Mouse (Mus musculus) midbrain, embryonic 11.5 days (tissue): Measurements from ENCODE around the gene Per2. TPM values are rescaled to one million over a fixed set of nuclear protein-coding genes. Genes with fewer than 3 reads are reported as not detected.

Experiments
- ATAC-seq: fragments of 200-750 bp; cut with Nextera tagmentation; 2 replicates; pipeline ENCODE4 v1.8.0; 2017; ENCODE audit warnings: moderate TSS enrichment, moderate library complexity; ENCODE audit not compliant: low FRiP score
- DNase-seq: peaks from one replicate; pipeline ENCODE4 v3.0.0; 2015; ENCODE audit warnings: low spot score; ENCODE audit errors: missing footprints
- H3K27ac ChIP-seq: fragments of 300-500 bp; sonication (generic); 2 replicates; pipeline ENCODE4 v1.5.1; 2014; ENCODE audit warnings: low read depth, low read length
- H3K27me3 ChIP-seq: fragments of 300-500 bp; sonication (generic); 2 replicates; pipeline ENCODE4 v1.6.1; 2014; ENCODE audit warnings: mild to moderate bottlenecking, low read length, moderate library complexity, mixed read lengths; ENCODE audit not compliant: control insufficient read depth, insufficient read depth
- H3K36me3 ChIP-seq: fragments of 300-500 bp; sonication (generic); 2 replicates; pipeline ENCODE4 v1.6.1; 2014; ENCODE audit warnings: mild to moderate bottlenecking, low read length, moderate library complexity, mixed read lengths; ENCODE audit not compliant: control insufficient read depth, insufficient read depth
- H3K4me1 ChIP-seq: fragments of 300-500 bp; sonication (generic); 2 replicates; pipeline ENCODE4 v1.6.1; 2014; ENCODE audit warnings: low read length; ENCODE audit not compliant: control insufficient read depth, insufficient read depth
- H3K4me2 ChIP-seq: fragments of 300-500 bp; sonication (generic); 2 replicates; pipeline ENCODE4 v1.6.1; 2014; ENCODE audit warnings: mild to moderate bottlenecking, moderate library complexity
- H3K4me3 ChIP-seq: fragments of 300-500 bp; sonication (generic); 2 replicates; pipeline ENCODE4 v1.5.1; 2014; ENCODE audit warnings: low read depth, low read length
- H3K9ac ChIP-seq: fragments of 300-500 bp; sonication (generic); 2 replicates; pipeline ENCODE4 v1.6.1; 2014; ENCODE audit warnings: low read length
- H3K9me3 ChIP-seq: fragments of 300-500 bp; sonication (generic); 2 replicates; pipeline ENCODE4 v1.6.1; 2016; ENCODE audit warnings: low read length; ENCODE audit not compliant: control insufficient read depth
- WGBS: fragments of 180-500 bp; shearing (Covaris S2); extraction: QIAGEN DNeasy Blood & Tissue Kit; methylation state at CpG from one replicate; pipeline ENCODE4 v1.1.7; 2014; 5-methylcytosine and 5-hydroxymethylcytosine counted together
- polyA plus RNA-seq: library from polyadenylated mRNA; unstranded; fragments of >200 nt; fragmentation: Nextera tagmentation; extraction: Ambion mirVana; gene quantifications from 2 replicates; pipeline ENCODE4 v1.2.1, GENCODE M21; 2014

Per2 gene
- polyA plus RNA-seq, 1 experiment from 2014 or later: 1.5 TPM

GRCm38 (mm10) chr1:91413536-91413897 lies 45.6 kb downstream of the Per2 start:
- Histone ChIP-seq H3K9ac (peak overlapping the region; percentile 71), H3K36me3 (no peaks in the 10 kb centered on the region), H3K4me1 (peaks cover 41% of the 10 kb centered on the region), H3K4me3 (peak overlapping the region; percentile 72), H3K4me2 (peak overlapping the region; percentile 66), H3K27me3 (no peaks in the 10 kb centered on the region), H3K9me3 (no peaks in the 10 kb centered on the region), H3K27ac (peak overlapping the region; percentile 97)
- ATAC-seq: no peak; the same call in 1 of the 2 replicates
- WGBS: under 1% methylated on average over 14 of the region's 14 CpGs
- no peak for DNase-seq

- H3K4me2 ChIP-seq: peak overlapping the region; percentile 91
- no peaks in the 10 kb centered on the region for H3K36me3 ChIP-seq
- H3K9ac ChIP-seq: peak overlapping the region; percentile 94
- no peaks in the 10 kb centered on the region for H3K27me3 ChIP-seq
- ATAC-seq: peak; percentile 93
- DNase-seq: peak; percentile 99
- no peaks in the 10 kb centered on the region for H3K9me3 ChIP-seq
- under 1% methylated on average over 34 of the region's 34 CpGs for WGBS
- H3K27ac ChIP-seq: peak overlapping the region; percentile 97
- peaks cover 41% of the 10 kb centered on the region for H3K4me1 ChIP-seq
- peak overlapping the region; percentile 72 for H3K4me3 ChIP-seq
These were observed 46.1 kb downstream of the Per2 start for GRCm38 (mm10) chr1:91413030-91413506.

- Histone ChIP-seq H3K9ac (peak overlapping the region; percentile 94), H3K4me2 (peak overlapping the region; percentile 91), H3K27me3 (no peaks in the 10 kb centered on the region), H3K36me3 (no peaks in the 10 kb centered on the region), H3K27ac (peak overlapping the region; percentile 92), H3K4me3 (peak overlapping the region; percentile 72), H3K9me3 (no peaks in the 10 kb centered on the region), H3K4me1 (peaks cover 41% of the 10 kb centered on the region)
- DNase-seq (no peak), ATAC-seq (no peak; the same call in 1 of the 2 replicates)
- WGBS: 2% methylated on average over 60 of the region's 65 CpGs
These were observed 46.7 kb downstream of the Per2 start for GRCm38 (mm10) chr1:91412286-91413029.

- H3K27me3 ChIP-seq: no peaks in the 10 kb centered on the region
- H3K36me3 ChIP-seq: no peaks in the 10 kb centered on the region
- no peak overlapping the region for H3K27ac ChIP-seq
- H3K9ac ChIP-seq: peak overlapping the region; percentile 94
- peak overlapping the region; percentile 72 for H3K4me3 ChIP-seq
- ATAC-seq: no peak
- H3K4me2 ChIP-seq: peak overlapping the region; percentile 91
- WGBS: 51% methylated on average over 8 of the region's 8 CpGs
- peaks cover 41% of the 10 kb centered on the region for H3K4me1 ChIP-seq
- H3K9me3 ChIP-seq: no peaks in the 10 kb centered on the region
- DNase-seq: no peak
These were observed 47.4 kb downstream of the Per2 start for GRCm38 (mm10) chr1:91411631-91412285.

GRCm38 (mm10) chr1:91407819-91408218 lies 51.3 kb downstream of the Per2 start:
- no peak for DNase-seq

GRCm38 (mm10) chr1:91405406-91406169 lies 53.5 kb downstream of the Per2 start:
- DNase-seq (no peak), ATAC-seq (no peak)
- Histone ChIP-seq H3K9me3 (no peaks in the 10 kb centered on the region), H3K36me3 (no peaks in the 10 kb centered on the region), H3K4me1 (no peaks in the 10 kb centered on the region), H3K4me3 (no peak overlapping the region), H3K27ac (no peak overlapping the region), H3K4me2 (no peak overlapping the region), H3K9ac (no peak overlapping the region), H3K27me3 (no peaks in the 10 kb centered on the region)
- WGBS: 66% methylated on average over 23 of the region's 23 CpGs

More at GRCm38 (mm10) chr1:91407819-91408218, 51.3 kb downstream of the Per2 start:
- no peak overlapping the region for H3K9ac ChIP-seq
- H3K4me1 ChIP-seq: peaks cover 15% of the 10 kb centered on the region
- no peak overlapping the region for H3K4me2 ChIP-seq
- H3K9me3 ChIP-seq: no peaks in the 10 kb centered on the region
- WGBS: 86% methylated on average over 4 of the region's 4 CpGs
- no peak overlapping the region for H3K27ac ChIP-seq
- H3K27me3 ChIP-seq: no peaks in the 10 kb centered on the region
- H3K36me3 ChIP-seq: no peaks in the 10 kb centered on the region
- no peak for ATAC-seq
- H3K4me3 ChIP-seq: no peak overlapping the region

GRCm38 (mm10) chr1:91404976-91405375 lies 54.1 kb downstream of the Per2 start:
- H3K36me3 ChIP-seq: no peaks in the 10 kb centered on the region
- H3K9me3 ChIP-seq: no peaks in the 10 kb centered on the region
- ATAC-seq (no peak), DNase-seq (no peak)
- H3K4me1 ChIP-seq: no peaks in the 10 kb centered on the region
- no peak overlapping the region for H3K4me3 ChIP-seq
- no peak overlapping the region for H3K9ac ChIP-seq
- H3K27me3 ChIP-seq: no peaks in the 10 kb centered on the region
- 46% methylated on average over 1 of the region's 1 CpGs for WGBS
- H3K27ac ChIP-seq: no peak overlapping the region
- H3K4me2 ChIP-seq: no peak overlapping the region

GRCm38 (mm10) chr1:91398260-91399062 lies 60.7 kb downstream of the Per2 start, which contains the start of gene Ilkap:
Gene Ilkap (minus strand): TSS chr1:91398815.
- H3K4me2 ChIP-seq: peak within 1 kb of the TSS; percentile 83
- under 1% methylated on average over 85 of the region's 91 CpGs for WGBS
- DNase-seq (peak; percentile 99), ATAC-seq (peak; percentile 98)
- peak within 1 kb of the TSS; percentile 83 for H3K27ac ChIP-seq
- H3K9me3 ChIP-seq: no peaks in the 10 kb centered on the region
- H3K4me1 ChIP-seq: peaks cover 17% of the 10 kb centered on the region
- H3K36me3 ChIP-seq: no peaks in the 10 kb centered on the region; the same call in 1 of the 2 replicates
- H3K27me3 ChIP-seq: no peaks in the 10 kb centered on the region
- H3K9ac ChIP-seq: peak within 1 kb of the TSS; percentile 93
- H3K4me3 ChIP-seq: peak within 1 kb of the TSS; percentile 90
